Comparison of ENCODE assay signal across 22 mouse cellular contexts in the genomic region with DNA sequence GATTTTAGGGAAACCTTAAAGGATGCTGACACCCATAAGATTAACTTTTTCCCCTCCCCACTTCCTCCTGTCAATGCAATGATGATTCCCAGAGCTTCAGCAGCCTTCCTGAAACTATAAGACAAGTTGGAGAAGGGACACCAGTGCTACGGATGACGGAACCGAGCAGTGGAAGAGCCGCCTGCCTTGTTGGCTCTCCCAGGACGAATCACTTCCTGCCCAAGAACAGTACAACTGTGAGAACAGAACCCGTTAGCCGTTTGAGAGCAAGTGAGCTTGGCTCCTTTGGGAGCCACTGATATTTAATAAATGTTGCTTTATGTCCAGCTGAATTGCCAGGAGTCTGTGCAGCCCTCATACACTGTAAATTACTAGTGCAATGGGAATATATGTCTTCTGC.
DNase-seq lines count a peak whose midpoint lies in the region; ATAC-seq and TF ChIP-seq lines count a peak whose summit lies in the region.
"Had no signal": no experiment of that assay in that cellular context is flagged by ENCODE, and none has a peak within 500 bp of the region (broad histone marks: within the 10 kb centered on the region; RNA-seq: fewer than 3 reads in every experiment).

No protein-coding gene starts in this region.

- no peaks in the 10 kb centered on the region for H3K27me3 ChIP-seq in heart, embryonic 11.5 days (ENCODE audit: control insufficient read depth, insufficient read depth, low read length)
- H3K27me3 ChIP-seq in heart, postnatal 0 days (ENCODE audit: control insufficient read depth, insufficient read depth, low read length): no peaks in the 10 kb centered on the region
- no peaks in the 10 kb centered on the region for H3K27me3 ChIP-seq in myocyte (ENCODE audit: control insufficient read depth, insufficient read depth, insufficient read length)
- H3K27me3 ChIP-seq: embryonic facial prominence, embryonic 15.5 days; hindbrain, embryonic 12.5 days had no signal

- no peak overlapping the region for H3K4me3 ChIP-seq in heart, embryonic 11.5 days (ENCODE audit: low read depth, low read length)
- H3K4me3 ChIP-seq in heart, postnatal 0 days (ENCODE audit: low read depth, low read length): no peak overlapping the region
- H3K4me3 ChIP-seq in myocyte: no peak overlapping the region
- H3K4me3 ChIP-seq: embryonic facial prominence, embryonic 15.5 days; hindbrain, embryonic 12.5 days had no signal

- no peak for TF ChIP-seq EP300 in heart, postnatal 0 days (IDR thresholded peaks at IDR 0.05; ENCODE audit: low read depth)

- no peak for DNase-seq in heart, adult 8-10 months (ENCODE audit: low spot score)
- peak; percentile 36 for DNase-seq in heart, postnatal 0 days (ENCODE audit: low spot score)
- no peak for DNase-seq in heart, postnatal 36 days
- peak; percentile 31 for DNase-seq in 416B (ENCODE audit: low read depth)
- no peak for DNase-seq in yolk sac, embryonic 10.5 days (ENCODE audit: low spot score)
- DNase-seq: adrenal gland, postnatal 10 days; cerebellum, adult 11 months; cerebellum, adult 8-10 months; cerebellum, postnatal 14 days; embryo, embryonic 11 days; gastrocnemius, postnatal 10 days; heart, adult 18-20 months; heart, postnatal 4 days; kidney, adult 11 months had no signal

- H3K27ac ChIP-seq in heart, embryonic 11.5 days (ENCODE audit: low read depth, low read length): 0 out of 2 replicates have a peak overlapping the region, but pooled peaks have one; percentile 66
- peak overlapping the region; percentile 8; the same call in 1 of the 2 replicates for H3K27ac ChIP-seq in heart, postnatal 0 days (ENCODE audit: low read depth)
- H3K27ac ChIP-seq: embryonic facial prominence, embryonic 15.5 days; hindbrain, embryonic 12.5 days had no signal

- peaks cover 99% of the 10 kb centered on the region for H3K79me2 ChIP-seq in myocyte (ENCODE audit: control insufficient read depth, insufficient read depth)

- intact Hi-C loops in heart, postnatal 36 days (cut with DNase I): no loop called here

- H3K9ac ChIP-seq in heart, embryonic 11.5 days (ENCODE audit: low read depth, low read length): no peak overlapping the region
- H3K9ac ChIP-seq in heart, postnatal 0 days (replicated peaks; ENCODE audit: low read depth, low read length): no peak overlapping the region
- H3K9ac ChIP-seq: embryonic facial prominence, embryonic 15.5 days; hindbrain, embryonic 12.5 days had no signal

- peaks cover 26% of the 10 kb centered on the region for H3K4me1 ChIP-seq in heart, embryonic 11.5 days (ENCODE audit: control insufficient read depth, insufficient read depth, low read length)
- H3K4me1 ChIP-seq in heart, postnatal 0 days (ENCODE audit: control insufficient read depth, insufficient read depth): peaks cover 12% of the 10 kb centered on the region

- ATAC-seq in heart, embryonic 11.5 days (replicated peaks; ENCODE audit: insufficient number of reproducible peaks, low FRiP score, low TSS enrichment): no peak
- no peak for ATAC-seq in heart, postnatal 0 days (ENCODE audit: insufficient read depth, low read depth)
- ATAC-seq: CD4-positive, CD25-positive, alpha-beta regulatory T cell, adult 4 months; forebrain, embryonic 16.5 days; hindbrain, embryonic 16.5 days had no signal

- 32% methylated on average over 7 of the region's 7 CpGs for WGBS in heart, embryonic 11.5 days (ENCODE audit: insufficient replicate concordance)
- WGBS in heart, postnatal 0 days: 53% methylated on average over 7 of the region's 7 CpGs

- no peak overlapping the region for H3K4me2 ChIP-seq in heart, embryonic 11.5 days
- H3K4me2 ChIP-seq in heart, postnatal 0 days (ENCODE audit: low read depth, low read length): no peak overlapping the region
- peak overlapping the region; percentile 33 for H3K4me2 ChIP-seq in myocyte (ENCODE audit: low read depth)
- H3K4me2 ChIP-seq: embryonic facial prominence, embryonic 15.5 days; hindbrain, embryonic 12.5 days had no signal

- H3K9me3 ChIP-seq in heart, embryonic 11.5 days (replicated peaks; ENCODE audit: control insufficient read depth, low read length): 0 out of 2 replicates have a peak, but pooled peaks cover 2% of the 10 kb centered on the region
- H3K9me3 ChIP-seq in heart, postnatal 0 days (replicated peaks; ENCODE audit: control insufficient read depth, low read length): no peaks in the 10 kb centered on the region
- H3K9me3 ChIP-seq: embryonic facial prominence, embryonic 15.5 days; G1E; hindbrain, embryonic 12.5 days had no signal

- no peak for TF ChIP-seq CTCF in heart, postnatal 0 days (IDR thresholded peaks at IDR 0.05; ENCODE audit: low read depth)

- H3K36me3 ChIP-seq in heart, embryonic 11.5 days (ENCODE audit: control insufficient read depth, insufficient read depth, low read length): no peaks in the 10 kb centered on the region
- H3K36me3 ChIP-seq in heart, postnatal 0 days (replicated peaks; ENCODE audit: control insufficient read depth, insufficient read depth, low read length): no peaks in the 10 kb centered on the region
- H3K36me3 ChIP-seq in myocyte (ENCODE audit: control insufficient read depth, insufficient read depth): peaks cover 28% of the 10 kb centered on the region
- H3K36me3 ChIP-seq: embryonic facial prominence, embryonic 15.5 days; G1E; hindbrain, embryonic 12.5 days had no signal

- no peak for TF ChIP-seq POLR2A in myocyte (IDR thresholded peaks at IDR 0.05; ENCODE audit: insufficient read length, low read depth)

- no peak overlapping the region for H3ac ChIP-seq in myocyte (ENCODE audit: control insufficient read depth, insufficient read length)

TF ChIP-seq in myocyte, 11 proteins besides CTCF, POLR2A, EP300 and RAD21:
- TF ChIP-seq MYOD1 (IDR thresholded peaks at IDR 0.05; ENCODE audit: control insufficient read depth in 1 of 3, insufficient read length in 2 of 3, low read depth in 2 of 3): no peak
TF ChIP-seq in myocyte: peak in this region for 0.

Comparison
In these comparisons a context has a peak if more than half of its experiments do, and no peak if none do; other contexts are left out.
1. DNase-seq: peak in heart, postnatal 0 days (single experiment) and 416B (single experiment); none in heart, adult 8-10 months (single experiment), heart, postnatal 36 days (0 of 2) and yolk sac, embryonic 10.5 days (single experiment).